Mouse (Mus musculus) liver, adult 2 months (tissue): Measurements from ENCODE around the gene Ucn.

Experiments used
- CTCF ChIP-seq: fragments of 200-500 bp; IDR thresholded peaks from 2 replicates; pipeline ENCODE4 v1.5.1; 2011; ENCODE audit warnings: low read depth, low read length, control low read depth
- POLR2A ChIP-seq: fragments of 200-500 bp; IDR thresholded peaks from 2 replicates; pipeline ENCODE4 v1.6.1; 2011; ENCODE audit warnings: low read length, control low read depth; ENCODE audit not compliant: insufficient read depth; ENCODE audit errors: extremely low read depth

DNA sequence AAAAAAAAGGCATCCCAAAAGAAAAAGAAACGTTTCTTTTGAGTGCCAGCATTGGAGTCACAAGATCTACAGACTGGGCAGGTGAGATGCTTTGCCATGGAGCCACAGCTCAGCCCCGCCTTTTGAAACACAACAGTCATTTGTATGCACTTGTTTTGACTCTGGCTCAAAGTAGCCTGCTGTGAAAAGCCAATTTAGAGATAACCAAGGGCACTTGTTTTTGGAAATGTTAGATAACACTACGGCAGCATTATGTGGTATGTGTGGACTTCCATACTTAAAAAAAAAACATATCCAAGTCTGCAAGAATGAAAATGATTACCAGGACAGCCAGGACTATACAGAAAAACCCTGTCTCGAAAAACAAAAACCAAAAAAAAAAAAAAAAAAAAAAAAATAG lies 45.0 kb upstream of the Ucn start:
- TF ChIP-seq CTCF (no peak), POLR2A (no peak)
